Mouse (Mus musculus) kidney, postnatal 10 days (tissue): ENCODE measurements around the gene Stambpl1.

Source experiments
- DNase-seq: peaks from one replicate; pipeline ENCODE4 v3.0.0; 2021; ENCODE audit warnings: mixed read lengths

Stambpl1 gene

DNA sequence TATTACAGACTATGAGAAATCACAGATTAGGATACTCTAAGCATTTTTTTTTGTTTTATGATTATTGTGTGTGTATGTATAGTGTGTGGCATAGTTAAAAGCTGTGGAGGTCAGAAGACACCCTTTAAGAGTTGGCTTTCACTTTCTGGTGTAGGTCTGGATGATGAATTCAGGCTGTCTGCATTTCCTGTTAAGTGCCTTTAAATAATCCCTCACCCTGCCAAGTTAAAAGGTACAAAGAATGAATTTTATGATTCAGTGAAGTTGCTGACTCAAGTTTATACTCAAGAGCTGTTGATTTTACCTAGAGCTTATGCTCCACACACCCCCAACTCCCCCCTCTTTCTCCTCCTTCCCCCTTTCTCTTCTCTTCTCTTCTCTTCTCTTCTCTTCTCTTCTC is 95.2 kb downstream of the Stambpl1 start:
- DNase-seq = no peak

DNA sequence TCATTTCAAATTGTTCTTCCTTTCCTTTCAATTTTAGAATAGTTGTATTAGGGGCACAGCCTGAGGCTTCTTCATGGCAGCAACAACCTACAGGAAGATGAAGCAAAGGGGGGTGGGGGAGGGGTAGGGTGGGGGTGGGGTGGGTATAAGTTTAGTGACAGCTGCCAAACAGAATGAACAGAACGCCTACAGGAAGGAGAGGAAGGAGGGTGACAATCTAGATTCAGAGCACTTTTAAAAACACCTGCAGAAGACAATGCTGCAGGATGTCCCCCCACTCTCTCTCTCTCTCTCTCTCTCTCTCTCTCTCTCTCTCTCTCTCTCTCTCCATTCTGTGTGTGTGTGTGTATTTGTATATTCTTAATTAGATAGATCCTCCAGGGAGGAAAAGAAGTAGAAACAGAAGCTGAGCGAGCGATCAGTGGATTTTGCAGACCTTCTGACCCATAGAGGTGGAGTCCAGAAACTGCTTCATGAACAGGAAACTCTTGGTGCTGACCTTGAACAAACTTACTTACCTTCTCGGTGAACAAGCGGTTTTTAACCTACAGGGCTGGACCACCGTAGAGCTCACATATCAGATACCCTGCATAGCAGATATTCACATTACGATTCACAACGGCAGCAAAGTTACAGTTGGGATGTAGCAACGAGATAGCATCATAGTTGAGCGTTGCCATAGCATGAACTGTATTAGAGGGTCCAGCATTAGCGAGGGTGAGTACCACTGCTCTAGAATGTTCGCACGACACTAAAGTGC is 95.8 kb downstream of the Stambpl1 start:
- no peak for DNase-seq

GRCm38 (mm10) chr19:34288696-34289095 is 96.7 kb downstream of the Stambpl1 start:
- DNase-seq = no peak
